Mouse (Mus musculus): ENCODE measurements around the gene Rps7. TPM values are rescaled to one million over a fixed set of nuclear protein-coding genes. Genes with fewer than 3 reads are reported as not detected.

Gene Rps7
- 656 and 679 TPM in 2 replicates for polyA plus RNA-seq (2016; fragmentation: Nextera tagmentation; extraction: Ambion mirVana)

DNA sequence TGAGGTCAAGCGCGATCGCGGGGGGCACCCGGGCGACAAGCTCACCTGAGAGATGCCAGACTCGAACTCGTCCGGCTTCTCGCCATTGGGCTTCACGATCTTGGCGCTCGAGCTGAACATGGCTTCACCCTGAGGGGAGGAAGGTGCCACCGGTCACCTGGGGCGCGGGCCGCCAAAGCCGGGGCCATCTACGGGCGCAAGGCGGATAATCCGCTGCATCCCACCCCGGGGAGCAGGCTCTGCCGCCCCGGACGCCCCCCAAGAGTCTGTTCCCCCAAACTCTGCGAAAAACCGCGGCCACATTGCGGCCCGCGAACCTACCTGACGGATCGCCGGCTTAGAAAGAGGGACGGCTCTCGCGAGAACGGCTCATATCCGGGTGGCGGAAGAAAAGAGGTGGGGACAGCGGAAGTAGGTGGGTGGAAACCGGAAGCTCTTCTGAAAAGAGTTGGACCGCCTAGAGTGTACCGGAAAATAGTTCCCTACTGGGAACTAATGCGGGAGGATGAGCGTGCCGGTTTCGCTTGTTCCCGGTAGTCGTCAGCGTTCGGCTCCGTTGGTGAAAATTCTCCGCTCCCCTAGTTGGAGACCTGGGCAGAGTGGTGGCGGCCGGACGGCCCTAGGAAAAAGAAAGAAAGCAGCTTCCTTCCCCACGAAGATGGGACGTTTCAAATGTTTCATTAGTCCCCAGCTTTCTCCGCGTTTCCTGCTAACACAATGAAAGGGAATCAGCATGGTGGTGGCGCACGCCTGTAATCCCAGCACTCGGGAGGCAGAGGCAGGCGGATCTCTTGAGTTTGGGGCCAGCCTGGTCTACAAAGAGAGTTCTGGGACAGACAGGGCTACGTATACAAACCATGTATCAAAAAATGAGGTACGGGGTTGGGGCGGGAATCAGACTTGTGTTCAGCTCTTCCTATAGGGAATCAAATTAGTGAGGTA lies at the start of gene Rps7:
Gene Rps7, minus strand, starts transcription at position 419 of the 942 bp plus-strand sequence.
- Histone ChIP-seq H3K27me3 (ENCODE audit: poor library complexity, severe bottlenecking) (no peaks in the 10 kb centered on the region), H3K4me3 (peak within 1 kb of the TSS; percentile 92), H3K9me3 (no peaks in the 10 kb centered on the region), H3K27ac (peak within 1 kb of the TSS; percentile 99), H3K4me1 (peaks cover 22% of the 10 kb centered on the region), H3K36me3 (replicated peaks) (peaks cover 40% of the 10 kb centered on the region)
- DNase-seq (ENCODE audit: extremely low spot score, low spot score): peak; percentile 94
- 6% methylated on average over 69 of the region's 69 CpGs for WGBS

- DNase-seq (ENCODE audit: extremely low spot score, low spot score): no peak
- H3K27ac ChIP-seq: no peak overlapping the region
- WGBS: 88% methylated on average over 1 of the region's 1 CpGs
Measured at GRCm38 (mm10) chr12:28684674-28685073, 48.9 kb upstream of the Rps7 start.

GRCm38 (mm10) chr12:28675925-28676209 lies 40.1 kb upstream of the Rps7 start:
- Histone ChIP-seq H3K4me3 (peak overlapping the region; percentile 61), H3K27me3 (ENCODE audit: poor library complexity, severe bottlenecking) (no peaks in the 10 kb centered on the region), H3K9me3 (no peaks in the 10 kb centered on the region; the same call in 1 of the 2 replicates), H3K4me1 (peaks cover 19% of the 10 kb centered on the region), H3K27ac (peak overlapping the region; percentile 89), H3K36me3 (replicated peaks) (peaks cover 30% of the 10 kb centered on the region)
- WGBS: 76% methylated on average over 5 of the region's 5 CpGs
- no peak for DNase-seq (ENCODE audit: extremely low spot score, low spot score)

More at GRCm38 (mm10) chr12:28684674-28685073, 48.9 kb upstream of the Rps7 start:
- Histone ChIP-seq H3K36me3 (replicated peaks) (peaks cover 47% of the 10 kb centered on the region), H3K4me3 (no peak overlapping the region), H3K9me3 (no peaks in the 10 kb centered on the region), H3K4me1 (peaks cover 4% of the 10 kb centered on the region; the same call in 1 of the 2 replicates), H3K27me3 (ENCODE audit: poor library complexity, severe bottlenecking) (no peaks in the 10 kb centered on the region)

DNA sequence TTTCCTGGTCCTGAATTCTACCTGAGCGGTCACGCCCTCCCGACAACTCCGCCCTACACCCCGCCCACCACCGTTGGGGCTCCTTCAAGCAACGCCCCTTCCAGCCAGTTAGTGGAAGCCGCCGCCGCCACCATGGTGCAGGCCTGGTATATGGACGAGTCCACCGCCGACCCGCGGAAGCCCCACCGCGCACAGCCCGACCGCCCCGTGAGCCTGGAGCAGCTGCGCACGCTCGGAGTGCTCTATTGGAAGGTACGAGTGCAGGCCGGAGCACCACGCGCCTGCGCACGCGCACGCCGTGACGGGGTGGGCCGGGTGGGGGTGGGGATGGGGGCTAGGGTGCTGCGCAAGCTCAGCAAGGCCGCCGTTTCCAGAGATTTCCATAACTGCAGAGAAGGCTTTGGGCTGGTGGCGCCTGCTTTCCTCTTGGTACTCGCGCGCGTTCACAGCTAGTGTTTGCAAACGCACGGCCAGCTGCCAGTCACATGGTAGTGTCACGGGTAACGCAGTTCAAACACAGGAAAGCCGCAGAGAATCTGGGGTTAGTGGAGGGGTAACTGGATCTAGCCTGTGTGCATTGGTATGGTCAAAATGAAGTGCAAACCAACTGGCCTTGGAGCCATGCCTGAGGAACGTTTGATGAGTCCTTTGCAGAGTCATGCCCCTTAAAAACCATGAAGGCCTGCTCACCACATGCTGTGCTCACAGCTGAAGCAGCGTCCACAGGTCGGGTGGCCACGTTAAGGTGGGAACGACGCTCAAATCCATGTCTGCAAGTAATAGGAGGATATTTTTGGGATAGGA lies 39.6 kb upstream of the Rps7 start, which contains the start of gene Adi1:
Gene Adi1, plus strand, starts transcription at position 111 of the 804 bp plus-strand sequence.
- 4% methylated on average over 53 of the region's 53 CpGs for WGBS
- no peaks in the 10 kb centered on the region; the same call in 1 of the 2 replicates for H3K9me3 ChIP-seq
- H3K27ac ChIP-seq: peak within 1 kb of the TSS; percentile 89
- H3K27me3 ChIP-seq (ENCODE audit: poor library complexity, severe bottlenecking): no peaks in the 10 kb centered on the region
- H3K4me1 ChIP-seq: peaks cover 19% of the 10 kb centered on the region
- H3K36me3 ChIP-seq (replicated peaks): peaks cover 26% of the 10 kb centered on the region
- peak within 1 kb of the TSS; percentile 61 for H3K4me3 ChIP-seq
- DNase-seq (ENCODE audit: extremely low spot score, low spot score): peak; percentile 83

DNA sequence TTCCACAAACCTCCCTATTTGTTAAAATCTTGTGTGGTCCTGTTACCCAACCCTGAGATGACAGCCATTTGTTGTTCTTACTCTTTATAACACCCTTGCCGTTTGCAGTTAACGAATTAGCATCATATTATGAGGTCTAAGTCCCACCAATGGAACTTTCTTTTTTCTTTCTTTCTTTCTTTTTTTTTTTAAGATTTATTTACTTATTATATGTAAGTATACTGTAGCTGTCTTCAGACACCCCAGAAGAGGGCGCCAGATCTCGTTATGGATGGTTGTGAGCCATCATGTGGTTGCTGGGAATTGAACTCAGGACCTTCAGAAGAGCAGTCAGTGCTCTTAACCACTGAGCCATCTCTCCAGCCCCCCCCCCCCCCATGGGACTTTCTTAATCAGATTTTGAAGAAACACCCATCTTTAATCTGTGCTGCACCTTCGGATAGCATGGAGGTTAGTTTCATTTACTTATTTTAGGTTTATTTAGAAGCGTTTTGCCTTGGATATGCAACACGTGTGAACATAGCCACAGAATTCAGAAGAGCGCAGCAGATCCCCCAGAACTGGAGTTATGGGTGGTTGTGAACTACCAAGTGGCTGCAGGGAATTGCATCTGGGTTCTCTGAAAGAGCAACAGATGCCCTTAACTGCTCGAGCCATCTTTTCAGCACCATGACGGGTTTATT lies 38.4 kb upstream of the Rps7 start:
- Histone ChIP-seq H3K9me3 (no peaks in the 10 kb centered on the region; the same call in 1 of the 2 replicates), H3K4me1 (peaks cover 19% of the 10 kb centered on the region), H3K27me3 (ENCODE audit: poor library complexity, severe bottlenecking) (no peaks in the 10 kb centered on the region), H3K36me3 (replicated peaks) (peaks cover 20% of the 10 kb centered on the region), H3K27ac (no peak overlapping the region), H3K4me3 (peak overlapping the region; percentile 61)
- DNase-seq (ENCODE audit: extremely low spot score, low spot score): no peak
- WGBS: 85% methylated on average over 10 of the region's 10 CpGs

DNA sequence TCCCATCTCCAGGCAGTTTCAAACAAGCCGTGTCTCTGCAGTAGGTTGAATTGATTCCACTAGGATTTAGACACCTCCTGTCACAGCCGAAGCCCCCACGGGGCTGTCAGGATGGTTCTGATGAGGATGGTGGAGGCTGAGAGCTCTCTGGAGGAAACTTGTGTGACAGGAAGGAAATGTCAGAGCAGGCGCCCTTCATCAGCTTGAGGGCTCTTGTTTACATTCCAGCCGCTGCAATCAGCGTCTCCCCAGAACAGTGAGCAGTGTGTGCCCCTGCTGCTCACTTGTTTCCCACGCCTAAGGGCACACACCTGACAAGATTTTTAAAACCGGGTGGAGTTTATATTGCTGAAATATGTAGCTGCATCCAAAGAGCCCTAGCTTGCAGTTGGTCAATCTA lies 31.5 kb upstream of the Rps7 start:
- Histone ChIP-seq H3K27me3 (ENCODE audit: poor library complexity, severe bottlenecking) (no peaks in the 10 kb centered on the region), H3K36me3 (replicated peaks) (peaks cover 4% of the 10 kb centered on the region), H3K9me3 (no peaks in the 10 kb centered on the region), H3K27ac (no peak overlapping the region), H3K4me1 (peaks cover 17% of the 10 kb centered on the region), H3K4me3 (no peak overlapping the region)
- WGBS: 56% methylated on average over 8 of the region's 8 CpGs
- DNase-seq (ENCODE audit: extremely low spot score, low spot score): no peak

- Histone ChIP-seq H3K4me3 (no peak overlapping the region), H3K9me3 (no peaks in the 10 kb centered on the region), H3K27me3 (ENCODE audit: poor library complexity, severe bottlenecking) (no peaks in the 10 kb centered on the region), H3K4me1 (peaks cover 17% of the 10 kb centered on the region), H3K36me3 (replicated peaks) (peaks cover 8% of the 10 kb centered on the region), H3K27ac (no peak overlapping the region)
- WGBS: 85% methylated on average over 4 of the region's 4 CpGs
- DNase-seq (ENCODE audit: extremely low spot score, low spot score): no peak
Measured at GRCm38 (mm10) chr12:28666734-28667133, 31.0 kb upstream of the Rps7 start.

DNA sequence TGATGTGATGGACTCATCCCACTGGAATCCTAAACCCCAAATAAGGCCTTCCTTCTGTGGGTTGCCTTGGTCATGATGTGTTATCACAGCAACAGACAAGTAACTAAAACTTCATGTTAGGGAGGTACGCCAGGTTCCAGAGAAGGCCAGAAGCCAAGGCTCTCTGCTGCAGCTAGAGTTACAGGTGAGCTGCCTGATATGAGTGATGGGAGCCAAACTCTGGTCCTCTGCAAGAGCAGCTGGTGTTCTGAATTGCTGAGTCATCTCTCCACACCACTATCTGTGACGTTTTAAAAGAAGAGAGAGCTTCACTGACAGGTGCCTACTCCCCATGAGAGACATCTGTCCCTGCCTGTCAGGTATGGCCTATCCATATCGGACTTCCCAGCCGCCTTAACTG lies 26.9 kb upstream of the Rps7 start:
- Histone ChIP-seq H3K36me3 (replicated peaks) (peaks cover 46% of the 10 kb centered on the region), H3K27me3 (ENCODE audit: poor library complexity, severe bottlenecking) (no peaks in the 10 kb centered on the region), H3K9me3 (no peaks in the 10 kb centered on the region), H3K4me3 (no peak overlapping the region), H3K4me1 (peaks cover 17% of the 10 kb centered on the region), H3K27ac (no peak overlapping the region)
- WGBS: 82% methylated on average over 4 of the region's 4 CpGs
- no peak for DNase-seq (ENCODE audit: extremely low spot score, low spot score)

DNA sequence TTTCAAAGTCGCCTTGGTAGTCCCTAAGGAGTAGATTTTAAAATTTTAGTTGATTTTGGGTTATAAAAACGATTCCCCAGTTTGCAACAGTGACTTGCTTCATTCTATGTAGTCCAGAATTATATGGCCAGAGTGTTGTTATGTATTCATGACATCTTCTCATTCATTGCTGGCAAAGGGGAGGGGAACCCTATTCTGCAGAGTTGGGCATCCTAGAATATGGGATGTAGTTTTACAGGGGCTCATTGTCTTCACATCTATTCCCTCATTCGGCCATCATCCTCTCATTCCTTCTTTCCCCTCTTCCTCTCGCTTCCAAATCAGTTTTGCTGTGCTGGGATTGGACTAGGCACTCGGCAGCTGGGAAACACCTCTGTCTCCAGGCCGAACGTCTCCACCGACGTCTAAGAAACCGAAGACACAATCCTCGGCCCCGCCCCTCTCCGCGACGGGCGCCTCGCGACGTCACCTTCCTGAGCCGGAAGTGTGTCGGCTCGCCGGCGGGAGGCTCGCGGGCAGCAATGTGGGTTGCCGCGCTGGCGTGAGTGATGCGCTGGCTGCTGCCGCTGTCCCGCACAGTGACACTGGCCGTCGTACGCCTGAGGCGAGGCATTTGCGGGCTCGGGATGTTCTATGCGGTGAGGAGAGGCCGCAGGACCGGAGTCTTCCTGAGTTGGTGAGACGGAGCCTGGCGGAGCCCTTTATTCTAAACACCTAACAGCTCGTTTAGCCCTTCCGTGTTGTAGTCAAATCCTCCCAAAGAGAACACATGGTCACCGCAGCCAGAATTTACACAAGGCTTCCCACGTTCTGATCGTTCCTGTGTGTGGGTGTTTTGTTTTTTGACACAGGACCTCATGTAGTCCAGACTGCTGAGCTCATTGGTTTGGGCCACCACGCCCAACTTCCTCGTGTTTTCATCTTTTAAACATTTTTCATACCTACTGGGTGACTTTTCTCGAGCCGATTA lies 13.7 kb upstream of the Rps7 start, which contains the start of gene Rnaseh1:
Gene Rnaseh1, plus strand, starts transcription at position 462 of the 970 bp plus-strand sequence.
- peak within 1 kb of the TSS; percentile 88 for H3K4me3 ChIP-seq

DNA sequence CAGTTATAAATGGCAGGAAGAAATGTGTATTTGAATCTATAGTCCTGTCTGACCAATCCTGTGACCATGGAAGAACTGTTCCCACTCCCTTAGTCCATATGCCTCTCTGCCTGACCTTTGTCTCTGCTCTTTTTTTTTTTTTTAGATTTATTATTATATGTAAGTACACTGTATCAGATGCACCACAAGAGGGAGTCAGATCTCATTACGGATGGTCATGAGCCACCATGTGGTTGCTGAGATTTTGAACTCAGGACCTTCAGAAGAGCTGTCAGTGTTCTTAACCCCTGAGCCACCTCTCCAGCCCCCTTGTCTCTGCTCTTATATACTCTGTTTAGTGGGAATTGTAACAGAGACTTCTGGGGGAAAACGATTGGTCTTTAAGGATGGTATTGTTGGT lies 3.0 kb upstream of the Rps7 start:
- Histone ChIP-seq H3K9me3 (no peaks in the 10 kb centered on the region), H3K27ac (no peak overlapping the region), H3K36me3 (replicated peaks) (peaks cover 11% of the 10 kb centered on the region), H3K27me3 (ENCODE audit: poor library complexity, severe bottlenecking) (no peaks in the 10 kb centered on the region), H3K4me3 (no peak overlapping the region), H3K4me1 (peaks cover 11% of the 10 kb centered on the region)
- WGBS: 75% methylated on average over 2 of the region's 2 CpGs
- DNase-seq (ENCODE audit: extremely low spot score, low spot score): no peak

More for the DNA sequence above, 13.7 kb upstream of the Rps7 start, which contains the start of gene Rnaseh1:
- peaks cover 26% of the 10 kb centered on the region for H3K36me3 ChIP-seq (replicated peaks)
- peaks cover 11% of the 10 kb centered on the region for H3K4me1 ChIP-seq
- H3K27ac ChIP-seq: peak within 1 kb of the TSS; percentile 85
- no peaks in the 10 kb centered on the region for H3K27me3 ChIP-seq (ENCODE audit: poor library complexity, severe bottlenecking)
- H3K9me3 ChIP-seq: no peaks in the 10 kb centered on the region
- WGBS: 2% methylated on average over 52 of the region's 52 CpGs
- DNase-seq (ENCODE audit: extremely low spot score, low spot score): peak; percentile 88

DNA sequence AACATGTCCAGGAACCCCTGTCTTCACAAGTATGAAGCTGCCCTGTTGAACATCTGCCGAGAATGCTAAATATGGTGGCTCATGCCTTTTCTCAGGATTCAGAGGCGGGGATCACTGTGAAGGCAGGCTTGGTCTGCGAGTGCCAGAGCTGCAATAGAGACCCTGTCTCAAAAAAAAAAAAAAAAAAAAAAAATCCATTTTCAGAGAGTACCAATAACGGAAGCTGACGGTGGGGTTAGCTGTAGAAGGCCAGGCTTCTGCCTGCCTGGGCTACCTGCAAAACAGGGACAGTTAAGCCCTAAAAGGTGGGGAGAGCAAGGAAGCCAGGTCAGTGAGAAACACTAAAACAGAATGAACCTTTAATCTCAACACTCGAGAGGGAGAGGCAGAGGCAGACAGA lies 790 bp upstream of the Rps7 start:
- H3K9me3 ChIP-seq: no peaks in the 10 kb centered on the region
- H3K27me3 ChIP-seq (ENCODE audit: poor library complexity, severe bottlenecking): no peaks in the 10 kb centered on the region
- peaks cover 33% of the 10 kb centered on the region for H3K36me3 ChIP-seq (replicated peaks)
- WGBS: 88% methylated on average over 6 of the region's 6 CpGs
- H3K27ac ChIP-seq: peak overlapping the region; percentile 99; the same call in 1 of the 2 replicates
- peak overlapping the region; percentile 92 for H3K4me3 ChIP-seq
- DNase-seq (ENCODE audit: extremely low spot score, low spot score): no peak
- H3K4me1 ChIP-seq: peaks cover 22% of the 10 kb centered on the region

Measured in forebrain, embryonic 10.5 days (tissue).